Mouse (Mus musculus): ENCODE data around the gene Tmem156. TPM values are rescaled to one million over a fixed set of nuclear protein-coding genes. Genes with fewer than 3 reads are reported as not detected.

Gene Tmem156
- polyA plus RNA-seq, 1 experiment = 0.29 TPM

- Histone ChIP-seq H3K27ac (ENCODE audit: insufficient read depth, low read depth, low read length) (no peak overlapping the region), H3K27me3 (ENCODE audit: control insufficient read depth, insufficient read depth, low read length) (no peaks in the 10 kb centered on the region), H3K36me3 (ENCODE audit: control insufficient read depth, insufficient read depth, low read length) (no peaks in the 10 kb centered on the region), H3K4me3 (ENCODE audit: low read depth, low read length) (peak overlapping the region; percentile 76), H3K4me1 (ENCODE audit: control insufficient read depth, insufficient read depth, insufficient read length, low read length) (no peaks in the 10 kb centered on the region)
- WGBS = 4% methylated on average over 41 of the region's 42 CpGs
- no peak for TF ChIP-seq CTCF (IDR thresholded peaks at IDR 0.05; ENCODE audit: extremely low read depth, insufficient read length, insufficient replicate concordance, low read depth, low read length)
- TF ChIP-seq POLR2A (IDR thresholded peaks at IDR 0.05; ENCODE audit: low read depth, low read length) = no peak
These were observed 16.0 kb upstream of the Tmem156 start for GRCm38 (mm10) chr5:65107773-65108432.

GRCm38 (mm10) chr5:65106876-65107772, 15.2 kb upstream of the Tmem156 start, which contains the start of gene Klhl5:
Klhl5 (plus strand) TSS chr5:65107539.
- WGBS = 4% methylated on average over 54 of the region's 56 CpGs
- TF ChIP-seq POLR2A (IDR thresholded peaks at IDR 0.05; ENCODE audit: low read depth, low read length) (no peak), CTCF (IDR thresholded peaks at IDR 0.05; ENCODE audit: extremely low read depth, insufficient read length, insufficient replicate concordance, low read depth, low read length) (no peak)
- H3K27ac ChIP-seq (ENCODE audit: insufficient read depth, low read depth, low read length) = no peak within 1 kb of the TSS

GRCm38 (mm10) chr5:65102641-65103042, 10.7 kb upstream of the Tmem156 start:
- no peak for TF ChIP-seq POLR2A (IDR thresholded peaks at IDR 0.05; ENCODE audit: low read depth, low read length)
- no peak for TF ChIP-seq CTCF (IDR thresholded peaks at IDR 0.05; ENCODE audit: extremely low read depth, insufficient read length, insufficient replicate concordance, low read depth, low read length)
- peaks cover 4% of the 10 kb centered on the region; the same call in 1 of the 2 replicates for H3K4me1 ChIP-seq (ENCODE audit: control insufficient read depth, insufficient read depth, insufficient read length, low read length)
- no peaks in the 10 kb centered on the region for H3K27me3 ChIP-seq (ENCODE audit: control insufficient read depth, insufficient read depth, low read length)
- 47% methylated on average over 10 of the region's 10 CpGs for WGBS
- no peaks in the 10 kb centered on the region for H3K36me3 ChIP-seq (ENCODE audit: control insufficient read depth, insufficient read depth, low read length)
- H3K4me3 ChIP-seq (ENCODE audit: low read depth, low read length) = no peak overlapping the region
- peak overlapping the region; percentile 49; the same call in 1 of the 2 replicates for H3K27ac ChIP-seq (ENCODE audit: insufficient read depth, low read depth, low read length)

More at GRCm38 (mm10) chr5:65106876-65107772, 15.2 kb upstream of the Tmem156 start, which contains the start of gene Klhl5:
- peaks cover 4% of the 10 kb centered on the region; the same call in 1 of the 2 replicates for H3K4me1 ChIP-seq (ENCODE audit: control insufficient read depth, insufficient read depth, insufficient read length, low read length)
- H3K4me3 ChIP-seq (ENCODE audit: low read depth, low read length) = peak within 1 kb of the TSS; percentile 76
- H3K27me3 ChIP-seq (ENCODE audit: control insufficient read depth, insufficient read depth, low read length) = no peaks in the 10 kb centered on the region
- H3K36me3 ChIP-seq (ENCODE audit: control insufficient read depth, insufficient read depth, low read length) = no peaks in the 10 kb centered on the region

- Histone ChIP-seq H3K4me1 (ENCODE audit: control insufficient read depth, insufficient read depth, insufficient read length, low read length) (peaks cover 4% of the 10 kb centered on the region; the same call in 1 of the 2 replicates), H3K36me3 (ENCODE audit: control insufficient read depth, insufficient read depth, low read length) (no peaks in the 10 kb centered on the region), H3K27ac (ENCODE audit: insufficient read depth, low read depth, low read length) (peak overlapping the region; percentile 49; the same call in 1 of the 2 replicates), H3K4me3 (ENCODE audit: low read depth, low read length) (no peak overlapping the region), H3K27me3 (ENCODE audit: control insufficient read depth, insufficient read depth, low read length) (no peaks in the 10 kb centered on the region)
- WGBS = 79% methylated on average over 3 of the region's 3 CpGs
- TF ChIP-seq CTCF (IDR thresholded peaks at IDR 0.05; ENCODE audit: extremely low read depth, insufficient read length, insufficient replicate concordance, low read depth, low read length) = no peak
- no peak for TF ChIP-seq POLR2A (IDR thresholded peaks at IDR 0.05; ENCODE audit: low read depth, low read length)
These were observed 10.2 kb upstream of the Tmem156 start for GRCm38 (mm10) chr5:65102026-65102640.

GRCm38 (mm10) chr5:65101621-65102020, 9.7 kb upstream of the Tmem156 start:
- 88% methylated on average over 6 of the region's 6 CpGs for WGBS
- Histone ChIP-seq H3K4me3 (ENCODE audit: low read depth, low read length) (no peak overlapping the region), H3K27ac (ENCODE audit: insufficient read depth, low read depth, low read length) (no peak overlapping the region), H3K36me3 (ENCODE audit: control insufficient read depth, insufficient read depth, low read length) (no peaks in the 10 kb centered on the region), H3K27me3 (ENCODE audit: control insufficient read depth, insufficient read depth, low read length) (no peaks in the 10 kb centered on the region), H3K4me1 (ENCODE audit: control insufficient read depth, insufficient read depth, insufficient read length, low read length) (peaks cover 4% of the 10 kb centered on the region; the same call in 1 of the 2 replicates)
- TF ChIP-seq CTCF (IDR thresholded peaks at IDR 0.05; ENCODE audit: extremely low read depth, insufficient read length, insufficient replicate concordance, low read depth, low read length) (no peak), POLR2A (IDR thresholded peaks at IDR 0.05; ENCODE audit: low read depth, low read length) (no peak)

- Histone ChIP-seq H3K27ac (ENCODE audit: insufficient read depth, low read depth, low read length) (no peak overlapping the region), H3K4me3 (ENCODE audit: low read depth, low read length) (no peak overlapping the region), H3K4me1 (ENCODE audit: control insufficient read depth, insufficient read depth, insufficient read length, low read length) (peaks cover 4% of the 10 kb centered on the region; the same call in 1 of the 2 replicates), H3K27me3 (ENCODE audit: control insufficient read depth, insufficient read depth, low read length) (no peaks in the 10 kb centered on the region), H3K36me3 (ENCODE audit: control insufficient read depth, insufficient read depth, low read length) (no peaks in the 10 kb centered on the region)
- no peak for TF ChIP-seq POLR2A (IDR thresholded peaks at IDR 0.05; ENCODE audit: low read depth, low read length)
- no peak for TF ChIP-seq CTCF (IDR thresholded peaks at IDR 0.05; ENCODE audit: extremely low read depth, insufficient read length, insufficient replicate concordance, low read depth, low read length)
- WGBS = 69% methylated on average over 5 of the region's 5 CpGs
These were observed 9.3 kb upstream of the Tmem156 start for GRCm38 (mm10) chr5:65101209-65101608.

Measured in small intestine, adult 2 months (tissue).